Mouse (Mus musculus) kidney, adult 2 months (tissue): ENCODE measurements around the gene Akap8.
A peak's percentile ranks its signal among the peaks of the same experiment; 100 is the strongest.

Experiments
- CTCF ChIP-seq: fragments of 200-500 bp; conservative IDR thresholded peaks from 2 replicates; pipeline ENCODE4 v1.5.1; 2011; ENCODE audit warnings: low read depth, mild to moderate bottlenecking, control low read depth, low read length, moderate library complexity, mixed read lengths; ENCODE audit not compliant: insufficient read depth, insufficient read length
- POLR2A ChIP-seq: fragments of 200-500 bp; IDR thresholded peaks from one replicate; pipeline ENCODE4 v1.6.1; 2011; ENCODE audit warnings: low read depth, low read length, control low read depth

DNA sequence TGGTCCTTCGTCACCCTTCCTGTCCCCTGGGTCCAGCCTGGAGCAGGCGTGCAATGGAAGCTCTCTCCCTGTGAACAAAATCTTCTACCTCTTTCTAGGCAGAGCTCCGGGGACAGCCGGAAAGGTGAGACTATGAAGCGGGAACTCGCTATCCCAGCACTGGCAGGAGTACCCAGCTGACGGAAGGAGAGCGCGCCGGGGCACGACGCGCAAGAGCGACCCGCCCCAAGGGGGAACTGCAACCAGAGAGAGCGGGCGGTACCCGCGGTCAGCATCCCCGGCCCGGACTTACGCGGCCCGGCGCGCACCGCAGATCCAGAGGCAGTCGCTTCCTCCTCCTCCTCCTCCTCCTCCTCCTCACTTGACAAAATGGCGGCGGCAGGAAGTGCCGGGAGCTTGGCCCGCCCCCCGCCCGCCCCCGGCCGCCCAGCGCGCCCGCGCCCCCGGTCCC is 37.2 kb downstream of the Akap8 start:
- TF ChIP-seq CTCF (no peak), POLR2A (peak; percentile 10)
